Mouse (Mus musculus): ENCODE results near the gene Mtfmt. TPM values are rescaled to one million over a fixed set of nuclear protein-coding genes. Genes with fewer than 3 reads are reported as not detected.

Gene Mtfmt
- polyA plus RNA-seq, 2 experiments, result 5.9 to 6.2 TPM

DNA sequence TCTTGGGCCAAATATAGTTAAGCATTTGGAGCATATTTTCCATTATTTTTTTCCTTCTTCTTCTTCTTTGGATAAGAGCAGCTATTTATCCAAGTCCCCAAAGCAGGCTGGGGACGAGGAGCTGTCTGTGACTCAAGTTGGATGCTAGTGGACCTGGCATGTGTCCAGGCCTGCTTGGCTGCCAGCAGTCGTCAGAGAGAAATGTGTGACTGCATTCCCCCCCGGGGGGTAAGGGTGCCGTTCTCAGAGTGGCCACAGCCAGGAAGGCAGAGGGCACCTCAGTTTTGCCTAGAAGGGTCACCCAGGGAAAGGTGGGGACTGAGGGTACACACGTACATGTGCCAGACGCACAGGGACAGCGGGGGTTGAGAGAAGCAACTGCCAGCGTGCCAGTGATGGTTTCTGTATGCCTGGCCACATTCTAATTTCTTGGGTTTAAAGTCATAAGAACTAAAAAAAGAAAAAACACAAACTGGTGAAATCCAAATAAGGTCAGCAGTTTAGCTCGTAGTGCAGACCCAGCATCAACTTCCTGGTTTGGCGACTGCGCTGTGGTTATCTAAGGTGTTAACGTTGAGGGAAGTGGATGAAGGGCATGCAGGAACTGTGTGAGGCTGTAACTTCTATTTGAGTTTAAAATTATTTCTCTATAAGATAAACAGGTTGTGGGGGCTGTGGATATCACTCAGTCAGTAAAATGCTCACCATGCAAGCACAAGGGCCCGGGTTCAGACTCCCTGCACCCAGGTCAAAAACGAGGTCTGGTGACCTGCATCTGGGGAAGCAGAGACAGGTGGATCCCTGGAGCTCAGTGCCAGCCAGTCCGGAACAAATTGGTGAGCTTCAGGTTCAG, 31.0 kb upstream of the Mtfmt start:
- Histone ChIP-seq H3K36me3 (replicated peaks; ENCODE audit: control insufficient read depth, insufficient read depth, low read depth) (no peaks in the 10 kb centered on the region), H3K27ac (no peak overlapping the region), H3K4me3 (ENCODE audit: insufficient read depth in 1 of 2, low read depth in 2 of 2, low read length in 2 of 2) (no peak overlapping the region), H3K4me2 (ENCODE audit: low read depth) (no peak overlapping the region), H3K4me1 (replicated peaks; ENCODE audit: control insufficient read depth in 2 of 2, insufficient read depth in 2 of 2, low read length in 1 of 2) (no peaks in the 10 kb centered on the region), H3K9ac (replicated peaks) (no peak overlapping the region), H3K9me3 (ENCODE audit: control insufficient read depth, low read length) (no peaks in the 10 kb centered on the region), H3K27me3 (ENCODE audit: control insufficient read depth, insufficient read depth, low read length) (no peaks in the 10 kb centered on the region)
- WGBS (ENCODE audit: insufficient replicate concordance), result 52% methylated on average over 15 of the region's 15 CpGs
- ATAC-seq (ENCODE audit: insufficient read depth) (no peak), DNase-seq (ENCODE audit: low read depth in 3 of 3, low spot score in 3 of 3) (no peak)
- TF ChIP-seq EP300 (IDR thresholded peaks at IDR 0.05; ENCODE audit: low read depth) (no peak), CTCF (IDR thresholded peaks at IDR 0.05; ENCODE audit: low read depth) (no peak)

DNA sequence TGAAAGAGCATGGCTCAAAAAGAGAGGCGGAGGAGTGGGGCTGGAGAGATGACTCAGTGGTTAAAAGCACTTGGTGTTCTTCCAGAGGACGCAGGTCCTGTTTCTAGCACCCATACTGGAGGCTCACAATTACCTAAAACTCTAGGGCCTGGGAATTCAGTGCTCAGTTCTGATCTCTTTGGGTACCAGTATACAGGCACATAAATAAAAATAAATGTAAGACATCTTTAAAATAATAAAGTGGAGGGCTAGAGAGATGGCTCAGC, 30.5 kb upstream of the Mtfmt start:
- DNase-seq (ENCODE audit: low read depth in 3 of 3, low spot score in 3 of 3) (no peak), ATAC-seq (ENCODE audit: insufficient read depth) (no peak)
- Histone ChIP-seq H3K27me3 (ENCODE audit: control insufficient read depth, insufficient read depth, low read length) (no peaks in the 10 kb centered on the region), H3K27ac (no peak overlapping the region), H3K4me3 (ENCODE audit: insufficient read depth in 1 of 2, low read depth in 2 of 2, low read length in 2 of 2) (no peak overlapping the region), H3K4me2 (ENCODE audit: low read depth) (no peak overlapping the region), H3K9me3 (ENCODE audit: control insufficient read depth, low read length) (no peaks in the 10 kb centered on the region), H3K9ac (replicated peaks) (no peak overlapping the region), H3K36me3 (replicated peaks; ENCODE audit: control insufficient read depth, insufficient read depth, low read depth) (no peaks in the 10 kb centered on the region), H3K4me1 (replicated peaks; ENCODE audit: control insufficient read depth in 2 of 2, insufficient read depth in 2 of 2, low read length in 1 of 2) (no peaks in the 10 kb centered on the region)
- no peak for TF ChIP-seq EP300 (IDR thresholded peaks at IDR 0.05; ENCODE audit: low read depth)
- no peak for TF ChIP-seq CTCF (IDR thresholded peaks at IDR 0.05; ENCODE audit: low read depth)
- 63% methylated on average over 2 of the region's 2 CpGs for WGBS (ENCODE audit: insufficient replicate concordance)

GRCm38 (mm10) chr9:65407327-65407726, 28.3 kb upstream of the Mtfmt start:
- TF ChIP-seq CTCF (IDR thresholded peaks at IDR 0.05; ENCODE audit: low read depth) (no peak), EP300 (IDR thresholded peaks at IDR 0.05; ENCODE audit: low read depth) (no peak)
- WGBS (ENCODE audit: insufficient replicate concordance), result 59% methylated on average over 5 of the region's 5 CpGs
- H3K4me1 ChIP-seq (replicated peaks; ENCODE audit: control insufficient read depth in 2 of 2, insufficient read depth in 2 of 2, low read length in 1 of 2), result no peaks in the 10 kb centered on the region
- H3K27me3 ChIP-seq (ENCODE audit: control insufficient read depth, insufficient read depth, low read length), result no peaks in the 10 kb centered on the region
- H3K36me3 ChIP-seq (replicated peaks; ENCODE audit: control insufficient read depth, insufficient read depth, low read depth), result no peaks in the 10 kb centered on the region
- ATAC-seq (ENCODE audit: insufficient read depth), result no peak
- no peak for DNase-seq (ENCODE audit: low read depth in 3 of 3, low spot score in 3 of 3)
- H3K27ac ChIP-seq, result no peak overlapping the region
- no peaks in the 10 kb centered on the region for H3K9me3 ChIP-seq (ENCODE audit: control insufficient read depth, low read length)
- no peak overlapping the region for H3K9ac ChIP-seq (replicated peaks)
- H3K4me2 ChIP-seq (ENCODE audit: low read depth), result no peak overlapping the region
- no peak overlapping the region for H3K4me3 ChIP-seq (ENCODE audit: insufficient read depth in 1 of 2, low read depth in 2 of 2, low read length in 2 of 2)

- Histone ChIP-seq H3K4me3 (ENCODE audit: insufficient read depth in 1 of 2, low read depth in 2 of 2, low read length in 2 of 2) (no peak overlapping the region), H3K4me2 (ENCODE audit: low read depth) (no peak overlapping the region), H3K27me3 (ENCODE audit: control insufficient read depth, insufficient read depth, low read length) (no peaks in the 10 kb centered on the region), H3K27ac (no peak overlapping the region), H3K9ac (replicated peaks) (no peak overlapping the region), H3K9me3 (ENCODE audit: control insufficient read depth, low read length) (no peaks in the 10 kb centered on the region), H3K4me1 (replicated peaks; ENCODE audit: control insufficient read depth in 2 of 2, insufficient read depth in 2 of 2, low read length in 1 of 2) (no peaks in the 10 kb centered on the region), H3K36me3 (replicated peaks; ENCODE audit: control insufficient read depth, insufficient read depth, low read depth) (no peaks in the 10 kb centered on the region)
- TF ChIP-seq EP300 (IDR thresholded peaks at IDR 0.05; ENCODE audit: low read depth) (no peak), CTCF (IDR thresholded peaks at IDR 0.05; ENCODE audit: low read depth) (no peak)
- WGBS (ENCODE audit: insufficient replicate concordance), result 46% methylated on average over 3 of the region's 3 CpGs
- DNase-seq (ENCODE audit: low read depth in 3 of 3, low spot score in 3 of 3), result no peak
- no peak for ATAC-seq (ENCODE audit: insufficient read depth)
Measured at GRCm38 (mm10) chr9:65407861-65408260, 27.7 kb upstream of the Mtfmt start.

GRCm38 (mm10) chr9:65408871-65409295, 26.7 kb upstream of the Mtfmt start:
- Histone ChIP-seq H3K27ac (no peak overlapping the region), H3K9ac (replicated peaks) (no peak overlapping the region), H3K4me2 (ENCODE audit: low read depth) (no peak overlapping the region), H3K9me3 (ENCODE audit: control insufficient read depth, low read length) (no peaks in the 10 kb centered on the region), H3K27me3 (ENCODE audit: control insufficient read depth, insufficient read depth, low read length) (no peaks in the 10 kb centered on the region), H3K4me3 (ENCODE audit: insufficient read depth in 1 of 2, low read depth in 2 of 2, low read length in 2 of 2) (no peak overlapping the region), H3K4me1 (replicated peaks; ENCODE audit: control insufficient read depth in 2 of 2, insufficient read depth in 2 of 2, low read length in 1 of 2) (no peaks in the 10 kb centered on the region), H3K36me3 (replicated peaks; ENCODE audit: control insufficient read depth, insufficient read depth, low read depth) (no peaks in the 10 kb centered on the region)
- DNase-seq (ENCODE audit: low read depth in 3 of 3, low spot score in 3 of 3), result no peak
- whole genome bisulfite sequencing (ENCODE audit: insufficient replicate concordance), result 45% methylated on average over 5 of the region's 5 CpGs
- no peak for TF ChIP-seq CTCF (IDR thresholded peaks at IDR 0.05; ENCODE audit: low read depth)
- no peak for TF ChIP-seq EP300 (IDR thresholded peaks at IDR 0.05; ENCODE audit: low read depth)
- ATAC-seq (ENCODE audit: insufficient read depth), result no peak

Data from liver, embryonic 14.5 days (tissue).